Mouse (Mus musculus) embryonic fibroblast, embryonic 13.5 days (primary cell): ENCODE measurements around the gene Saa4. TPM values are rescaled to one million over a fixed set of nuclear protein-coding genes. Genes with fewer than 3 reads are reported as not detected.
A peak's percentile ranks its signal among the peaks of the same experiment; 100 is the strongest.
"Not testable (repeated sequence)": the region's sequence is repeated elsewhere in the genome, so short reads cannot be mapped to it uniquely, and the experiment has no call there.

Source experiments
- H3K27ac ChIP-seq: 2 replicates; pipeline ENCODE4 v1.5.1; 2012; ENCODE audit warnings: low read length, control low read depth, inconsistent platforms; ENCODE audit not compliant: insufficient read depth
- H3K4me1 ChIP-seq: 2 replicates; pipeline ENCODE4 v1.6.1; 2011; ENCODE audit warnings: low read length; ENCODE audit not compliant: control insufficient read depth, insufficient read depth
- H3K4me3 ChIP-seq: 2 replicates; pipeline ENCODE4 v1.5.1; 2011; ENCODE audit warnings: mild to moderate bottlenecking, control low read depth, low read length; ENCODE audit not compliant: insufficient read depth
- CTCF ChIP-seq: IDR thresholded peaks from 2 replicates; pipeline ENCODE4 v1.5.1; 2011; ENCODE audit warnings: mild to moderate bottlenecking, control low read depth, low read length, moderate library complexity, borderline replicate concordance; ENCODE audit not compliant: insufficient read depth
- POLR2A ChIP-seq: IDR thresholded peaks from 2 replicates; pipeline ENCODE4 v1.6.1; 2011; ENCODE audit warnings: low read depth, mild to moderate bottlenecking, control low read depth, low read length, moderate library complexity
- polyA plus RNA-seq: library from polyadenylated mRNA; stranded (reverse); fragments of >200 nt; gene quantifications from 2 replicates; pipeline ENCODE4 v1.2.4, GENCODE M21; 2011; ENCODE audit warnings: low read depth; ENCODE audit not compliant: missing spikeins, insufficient read length

Gene Saa4
- not detected in 2 replicates for polyA plus RNA-seq

DNA sequence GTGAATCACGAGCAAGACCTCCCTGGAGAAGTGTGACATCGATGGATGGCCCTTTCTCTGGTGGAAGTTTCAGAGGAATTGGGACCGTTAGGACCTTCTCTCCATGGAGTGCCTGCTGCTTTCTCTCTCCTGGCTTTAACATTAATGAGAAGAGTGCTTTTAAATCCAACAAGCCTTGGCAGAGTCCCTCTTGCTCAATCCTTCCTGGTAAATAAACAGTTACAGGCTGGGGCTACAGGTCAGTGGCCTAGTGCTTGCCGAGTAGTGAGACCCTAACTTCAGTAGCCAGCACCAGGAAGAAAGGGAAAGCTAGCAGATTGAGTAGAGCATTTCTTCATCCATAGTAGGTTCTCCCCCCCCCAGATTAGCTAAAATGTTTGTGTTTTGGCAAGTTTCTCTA is at the start of gene Saa4:
Gene Saa4 (minus strand): TSS at position 146 of the 400 bp plus-strand sequence.
- H3K4me1 ChIP-seq: no peaks in the 10 kb centered on the region
- H3K27ac ChIP-seq: no peak within 1 kb of the TSS
- no peak within 1 kb of the TSS for H3K4me3 ChIP-seq
- TF ChIP-seq POLR2A: no peak

DNA sequence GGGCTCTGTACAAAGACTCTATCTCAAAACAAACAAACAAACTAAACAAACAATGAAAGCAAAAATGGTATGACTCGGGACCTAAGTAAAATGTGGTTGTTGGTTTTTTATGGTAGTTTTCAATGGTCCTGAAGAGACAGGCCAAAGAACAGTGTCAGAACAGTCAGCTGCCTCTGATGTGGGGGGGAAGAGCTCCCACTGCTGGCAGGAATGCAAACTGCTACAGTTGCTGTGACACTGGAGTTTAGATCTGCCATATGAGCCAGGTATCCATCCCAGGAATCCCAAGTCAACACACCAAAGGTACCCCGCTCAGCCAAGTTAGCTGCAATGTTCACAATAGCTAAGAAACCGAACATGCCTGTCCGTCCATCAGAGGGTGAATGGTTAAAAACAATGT is 38.3 kb upstream of the Saa4 start:
- TF ChIP-seq POLR2A: no peak
- TF ChIP-seq CTCF: peak; percentile 87; the same call in 1 of the 2 replicates
- Histone ChIP-seq H3K4me1 (no peaks in the 10 kb centered on the region), H3K27ac (no peak overlapping the region), H3K4me3 (no peak overlapping the region)

- Histone ChIP-seq H3K4me1 (no peaks in the 10 kb centered on the region), H3K4me3 (no peak overlapping the region), H3K27ac (no peak overlapping the region)
- no peak for TF ChIP-seq CTCF
- TF ChIP-seq POLR2A: no peak
Observed at GRCm38 (mm10) chr7:46768451-46768850, 36.0 kb upstream of the Saa4 start.

DNA sequence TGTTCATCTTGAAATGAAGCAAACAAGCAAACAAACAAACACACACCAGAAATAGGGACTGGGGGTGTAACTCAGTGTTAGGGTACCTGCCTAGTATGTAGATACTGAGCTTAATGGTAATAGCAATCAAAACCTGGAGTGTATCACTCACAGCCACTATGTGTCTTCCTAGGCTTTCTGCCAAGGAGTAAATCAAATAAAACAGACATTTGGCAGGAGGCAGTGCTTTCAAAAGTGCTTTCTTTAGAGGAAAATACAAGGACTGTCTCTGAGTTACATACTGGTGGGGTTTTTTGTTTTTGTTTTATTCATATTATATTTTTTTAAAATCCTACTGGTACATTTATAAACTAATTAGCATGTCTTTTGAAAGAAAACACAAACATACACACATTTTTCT is 35.0 kb upstream of the Saa4 start:
- TF ChIP-seq CTCF (no peak), POLR2A (no peak)
- Histone ChIP-seq H3K4me1 (no peaks in the 10 kb centered on the region), H3K4me3 (no peak overlapping the region), H3K27ac (no peak overlapping the region)

DNA sequence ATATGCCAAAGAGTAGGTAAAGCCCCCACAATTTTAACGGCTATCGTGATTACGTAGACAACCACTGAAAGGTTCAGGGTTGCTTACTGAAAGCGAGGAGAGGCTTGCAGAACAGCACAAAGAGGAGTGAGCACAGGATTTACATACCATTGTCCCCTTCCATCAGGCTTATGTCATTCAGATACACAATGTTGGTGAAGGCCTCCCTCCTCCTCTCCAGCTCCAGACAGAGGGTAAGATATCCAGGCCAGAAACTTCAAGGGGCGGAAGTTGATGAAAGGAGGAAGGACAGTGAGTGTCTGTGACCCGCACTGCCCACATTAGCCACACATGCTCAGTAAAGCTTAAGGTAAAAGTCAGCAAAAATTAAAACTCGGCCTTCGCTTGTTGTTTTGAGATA is 32.3 kb upstream of the Saa4 start:
- no peak overlapping the region for H3K27ac ChIP-seq
- H3K4me3 ChIP-seq: no peak overlapping the region
- TF ChIP-seq POLR2A: no peak
- no peak for TF ChIP-seq CTCF
- peaks cover 5% of the 10 kb centered on the region; the same call in 1 of the 2 replicates for H3K4me1 ChIP-seq

DNA sequence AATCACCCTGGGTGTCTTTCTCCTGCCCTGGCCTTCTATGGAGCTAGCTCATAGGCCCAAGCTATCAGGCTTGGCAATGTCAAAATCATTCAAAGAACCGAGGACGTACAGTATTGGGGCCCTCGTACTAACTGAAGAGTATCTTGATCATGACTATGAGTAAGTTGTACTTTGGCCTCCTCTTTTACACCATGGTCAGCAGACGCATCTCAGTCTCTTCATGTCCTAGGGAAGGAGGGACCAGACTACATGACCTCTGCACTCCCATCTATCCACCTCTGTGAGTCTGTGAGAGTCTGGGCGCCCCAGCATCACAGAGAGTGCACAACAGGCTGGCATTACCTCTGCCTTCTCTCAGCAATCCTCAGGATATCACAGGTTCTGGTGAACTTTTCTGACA is 30.2 kb upstream of the Saa4 start:
- Histone ChIP-seq H3K4me1 (peaks cover 5% of the 10 kb centered on the region; the same call in 1 of the 2 replicates), H3K4me3 (no peak overlapping the region), H3K27ac (no peak overlapping the region)
- TF ChIP-seq CTCF (no peak), POLR2A (no peak)

DNA sequence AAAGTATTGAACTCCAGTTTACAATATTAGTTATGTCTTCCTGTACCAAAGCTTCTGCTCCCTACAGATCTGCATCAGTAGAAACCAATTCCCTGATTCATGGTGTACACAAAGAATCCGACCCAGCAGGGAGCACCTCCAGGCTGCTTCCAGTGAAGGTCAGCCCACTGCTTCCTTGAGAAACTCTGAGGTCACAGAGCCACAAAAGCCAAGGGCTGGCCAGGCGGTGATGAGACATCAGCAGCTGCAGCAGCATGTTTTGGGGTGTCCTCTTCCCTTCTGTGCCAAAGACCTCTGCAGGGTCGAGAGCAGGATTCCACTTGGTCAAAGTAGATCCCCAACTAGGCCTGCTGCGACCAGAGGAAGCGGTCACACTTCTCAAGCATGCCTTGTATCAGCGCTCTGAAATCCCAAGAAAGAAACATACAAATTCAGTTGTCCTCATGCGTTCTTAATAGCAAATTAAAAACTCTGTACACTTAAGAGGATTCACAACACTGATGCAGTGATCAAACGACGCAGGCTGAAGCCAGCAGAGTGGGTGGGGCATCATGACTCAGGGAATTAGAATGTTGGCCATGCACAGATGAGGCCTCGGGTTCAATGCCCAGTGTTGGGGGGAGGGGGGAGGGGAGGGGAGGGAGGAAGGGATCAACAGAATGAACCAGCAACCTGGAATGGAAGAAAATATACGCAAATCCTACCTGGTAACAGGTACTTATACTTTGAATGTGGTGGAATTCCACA is 28.8 kb upstream of the Saa4 start:
- Histone ChIP-seq H3K4me3 (no peak overlapping the region), H3K4me1 (peaks cover 5% of the 10 kb centered on the region; the same call in 1 of the 2 replicates), H3K27ac (no peak overlapping the region)
- no peak for TF ChIP-seq CTCF
- TF ChIP-seq POLR2A: no peak

- no peak for TF ChIP-seq CTCF
- no peak within 1 kb of the TSS for H3K27ac ChIP-seq
- no peak within 1 kb of the TSS for H3K4me3 ChIP-seq
- no peaks in the 10 kb centered on the region for H3K4me1 ChIP-seq
Observed at GRCm38 (mm10) chr7:46751490-46751889, 19.1 kb upstream of the Saa4 start, which contains the start of gene Saa2. Gene Saa2, plus strand, starts transcription at chr7:46751790.

DNA sequence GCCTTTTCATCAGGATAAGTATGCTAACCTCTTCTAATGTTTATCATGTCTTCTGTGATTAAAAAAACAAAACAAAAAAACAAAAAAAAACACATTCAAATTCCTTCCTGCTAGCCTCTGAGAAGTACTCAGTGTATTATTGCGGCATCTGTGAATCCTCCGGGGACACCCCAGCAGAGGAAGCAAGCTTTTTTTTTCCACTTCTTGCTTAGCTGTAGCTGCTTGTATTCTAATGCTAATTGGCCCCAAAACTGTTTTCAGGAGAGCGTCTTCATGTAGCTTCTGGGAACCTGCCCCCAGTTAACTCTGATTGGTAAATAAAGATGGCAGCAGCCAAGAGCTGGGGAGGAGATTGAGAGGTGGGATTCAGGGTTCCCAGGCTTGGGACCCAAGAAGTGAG is 16.1 kb upstream of the Saa4 start:
- TF ChIP-seq POLR2A (no peak), CTCF (no peak)
- Histone ChIP-seq H3K27ac (no peak overlapping the region), H3K4me3 (no peak overlapping the region), H3K4me1 (no peaks in the 10 kb centered on the region)

DNA sequence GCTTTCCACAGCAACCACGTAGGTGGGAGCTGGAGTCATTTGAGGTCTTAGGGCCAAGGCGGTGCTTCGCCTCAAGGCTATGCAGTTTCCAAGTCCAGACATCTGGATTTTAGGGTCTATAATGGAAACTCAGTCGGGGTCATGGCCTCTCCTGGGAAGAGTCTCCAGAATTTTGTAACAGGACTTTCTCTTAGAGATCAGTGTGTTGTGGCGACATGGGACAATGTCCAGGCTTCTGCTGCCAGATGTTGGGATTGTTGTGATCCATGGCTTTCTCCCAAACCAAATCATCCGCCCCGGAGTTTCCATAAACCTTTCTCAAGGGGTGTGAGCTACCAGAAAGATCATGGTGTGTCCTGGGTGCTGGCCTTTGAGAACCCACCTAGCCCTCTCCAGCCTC is 14.0 kb upstream of the Saa4 start:
- TF ChIP-seq CTCF (no peak), POLR2A (no peak)
- Histone ChIP-seq H3K4me1 (no peaks in the 10 kb centered on the region), H3K4me3 (no peak overlapping the region), H3K27ac (no peak overlapping the region)

GRCm38 (mm10) chr7:46745816-46746215 is 13.4 kb upstream of the Saa4 start:
- no peak overlapping the region for H3K4me3 ChIP-seq
- H3K27ac ChIP-seq: no peak overlapping the region
- H3K4me1 ChIP-seq: no peaks in the 10 kb centered on the region
- TF ChIP-seq CTCF (no peak), POLR2A (no peak)

- H3K4me1 ChIP-seq, H3K4me3 ChIP-seq, H3K27ac ChIP-seq: not testable (repeated sequence)
Observed at GRCm38 (mm10) chr7:46742880-46743279, 10.5 kb upstream of the Saa4 start, which contains the start of gene Saa1. Gene Saa1, minus strand, starts transcription at chr7:46742980.

DNA sequence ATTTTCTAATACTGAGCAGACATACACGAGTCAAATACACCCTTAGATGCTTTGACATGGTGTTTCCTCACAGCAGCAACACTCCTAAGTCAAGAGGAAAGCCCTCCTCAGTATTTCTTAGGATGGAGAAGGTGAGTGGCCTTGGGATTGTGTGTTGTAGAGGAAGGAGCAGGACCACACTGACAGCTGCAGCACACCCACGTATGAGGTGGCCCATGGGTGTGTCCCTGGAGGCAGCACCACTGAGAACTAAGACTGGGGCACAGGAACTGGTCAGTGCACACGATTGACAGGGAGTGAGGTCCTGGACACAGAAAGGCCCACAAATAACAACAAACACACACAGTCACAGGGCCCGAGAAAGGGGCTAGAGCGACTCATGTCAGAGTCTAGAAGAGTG is 7.6 kb upstream of the Saa4 start:
- H3K4me3 ChIP-seq, H3K27ac ChIP-seq, H3K4me1 ChIP-seq: not testable (repeated sequence)
